Mouse (Mus musculus): ENCODE measurements around the gene Fthl17a.

Fthl17a gene

DNA sequence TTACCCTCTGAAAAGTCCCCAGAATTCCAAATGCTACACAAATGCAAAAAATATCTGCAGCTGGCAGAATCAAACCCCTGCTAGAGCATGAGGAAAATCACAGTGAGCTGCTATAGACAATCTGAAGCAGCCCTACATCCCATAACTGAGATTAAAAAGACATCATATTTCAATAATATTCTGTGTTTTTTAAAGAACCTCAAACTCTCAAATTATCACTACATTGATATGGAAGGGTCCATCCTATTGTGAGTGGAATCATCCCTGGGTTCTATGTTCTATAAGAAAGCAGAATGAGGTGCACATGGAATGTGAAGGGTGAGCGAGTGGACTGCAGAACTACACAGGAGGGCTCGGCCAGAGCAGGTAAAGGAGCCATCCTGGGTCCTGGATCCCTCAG is at the start of gene Fthl17a:
TSS of gene Fthl17a (plus strand) at position 301 of the 400 bp plus-strand sequence.
- no peak for DNase-seq (ENCODE audit: low read depth, low spot score)

DNA sequence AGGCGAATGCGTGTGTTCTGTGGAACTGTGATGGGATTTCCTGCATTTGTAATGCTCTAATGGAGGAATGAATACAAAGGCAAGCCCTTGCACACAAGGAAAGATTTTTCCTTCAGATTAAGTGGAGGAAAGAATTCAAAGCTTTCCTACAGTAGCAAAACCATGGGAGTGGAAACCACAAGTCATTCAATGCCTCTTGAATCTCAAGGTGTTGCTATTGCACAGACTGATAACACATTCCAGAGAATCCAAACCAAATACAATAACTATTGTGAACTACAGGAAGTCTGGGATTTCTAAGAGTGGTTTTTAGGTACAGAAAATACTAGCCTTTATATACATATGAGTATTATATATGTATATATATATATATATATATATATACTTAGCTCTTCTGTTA is 42.5 kb upstream of the Fthl17a start:
- no peak for DNase-seq (ENCODE audit: low read depth, low spot score)

DNA sequence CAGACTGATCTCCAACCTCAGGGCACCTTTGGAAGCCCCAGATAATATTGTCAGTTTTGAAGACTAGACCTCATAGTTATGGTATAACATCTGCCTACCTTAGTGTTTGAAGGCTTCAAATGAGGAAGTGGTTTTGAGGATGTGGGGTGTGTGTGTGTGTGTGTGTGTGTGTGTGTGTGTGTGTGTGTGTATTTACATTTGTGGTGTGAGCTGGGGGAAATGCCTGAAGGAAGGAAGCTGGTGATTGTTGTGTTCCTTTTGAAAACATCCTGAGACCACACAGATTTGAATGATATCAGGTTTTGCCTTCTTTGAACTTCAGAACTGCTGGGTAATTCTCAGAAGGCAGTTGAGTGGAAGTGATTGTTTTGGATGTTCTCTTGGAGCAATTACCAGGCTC is 22.6 kb upstream of the Fthl17a start:
- no peak for DNase-seq (ENCODE audit: low read depth, low spot score)

DNA sequence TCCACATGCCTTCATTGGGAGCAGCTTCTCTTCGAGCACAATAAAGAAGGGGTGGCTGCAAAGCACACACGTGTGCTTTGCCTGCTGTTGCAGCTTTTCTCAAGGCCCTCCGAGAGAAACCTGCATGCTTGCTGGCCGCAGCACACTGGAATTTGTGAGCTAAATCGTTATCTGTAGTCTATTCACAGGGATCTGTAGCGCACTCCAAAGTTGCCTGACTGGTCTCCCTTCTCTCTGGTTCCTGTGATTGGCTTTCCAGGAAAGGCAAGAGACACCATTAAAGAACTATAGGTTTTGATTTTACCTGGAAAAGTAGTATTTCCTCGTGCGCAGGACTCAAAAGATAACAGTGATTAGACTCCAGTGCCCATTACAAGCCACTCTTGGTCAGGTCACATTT is 22.3 kb downstream of the Fthl17a start:
- no peak for DNase-seq (ENCODE audit: low read depth, low spot score)

DNA sequence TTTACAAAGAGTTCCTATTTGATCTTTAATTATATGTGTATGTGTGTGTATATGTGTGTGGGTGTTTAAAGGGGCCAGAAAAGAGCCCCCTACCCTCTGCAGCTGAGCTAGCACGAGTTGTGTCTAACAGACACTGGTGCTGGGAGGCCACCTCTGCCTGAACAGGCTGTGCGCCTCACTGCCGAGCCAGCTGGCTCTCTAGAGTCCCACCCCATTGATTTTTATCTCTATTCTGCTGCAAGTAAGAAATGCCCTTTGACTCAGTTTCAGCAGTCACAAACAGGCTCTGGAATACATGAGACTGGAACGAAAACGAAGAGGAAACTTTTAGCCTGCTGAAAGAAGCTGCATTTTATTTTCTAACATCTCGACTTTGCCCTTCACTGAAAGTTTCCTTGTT is 22.8 kb downstream of the Fthl17a start:
- no peak for DNase-seq (ENCODE audit: low read depth, low spot score)

DNA sequence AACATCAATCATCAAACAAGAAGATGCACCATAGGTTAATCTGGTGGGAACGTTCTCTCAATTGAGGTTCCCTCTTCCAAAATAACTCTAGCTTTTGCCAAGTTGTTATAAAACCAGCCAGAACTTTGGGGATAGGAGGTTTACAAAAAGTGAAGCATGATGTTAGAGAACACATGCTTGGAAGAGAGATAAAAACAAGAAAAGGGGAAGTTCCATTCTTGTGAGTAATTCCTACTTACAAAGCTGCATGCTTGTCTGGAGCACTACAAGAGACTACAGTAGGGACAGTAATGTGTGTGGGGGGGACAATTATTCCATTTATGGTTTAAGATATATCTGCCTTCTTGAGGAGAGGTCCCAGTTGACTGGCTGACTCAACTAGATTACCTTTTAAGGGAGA is 40.4 kb downstream of the Fthl17a start:
- DNase-seq (ENCODE audit: low read depth, low spot score): no peak

DNA sequence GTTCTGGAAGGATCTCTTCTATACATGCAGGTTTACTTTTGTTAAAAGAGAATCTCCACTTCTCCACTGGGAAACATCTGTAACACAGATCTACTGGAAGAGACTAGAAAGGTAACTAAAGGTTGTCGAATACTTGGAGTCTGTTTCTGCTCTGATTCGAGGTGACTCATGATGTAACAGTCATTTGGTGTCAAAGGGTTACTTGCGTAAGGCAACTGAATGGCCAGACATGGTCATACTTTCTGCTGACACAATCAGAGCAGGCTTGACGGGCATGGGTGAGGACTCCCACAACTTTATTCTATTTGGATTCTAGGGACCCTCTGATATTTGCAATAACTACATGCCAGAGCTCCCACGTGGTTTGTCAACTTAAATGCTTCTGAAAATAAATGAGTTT is 43.3 kb downstream of the Fthl17a start:
- DNase-seq (ENCODE audit: low read depth, low spot score): no peak

DNA sequence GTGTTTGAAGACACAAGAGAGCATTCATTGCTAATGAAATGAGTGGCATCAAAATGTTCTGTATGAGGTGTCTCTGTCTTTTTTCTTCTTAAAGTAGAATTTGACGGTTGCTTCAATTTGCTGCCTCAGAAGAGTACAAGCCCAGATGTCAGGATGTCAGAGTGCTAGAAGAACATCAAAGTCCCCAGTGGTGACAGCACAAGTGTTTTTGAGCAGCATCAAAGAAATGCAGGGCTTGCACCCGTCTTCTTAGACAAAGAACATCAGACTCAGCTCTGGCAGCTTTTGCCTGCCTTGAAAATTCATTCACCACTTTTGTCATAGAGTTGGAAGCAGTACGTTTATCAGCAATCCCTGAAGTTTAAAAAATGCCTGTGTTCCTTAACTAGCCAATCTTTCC is 44.5 kb downstream of the Fthl17a start:
- no peak for DNase-seq (ENCODE audit: low read depth, low spot score)

DNA sequence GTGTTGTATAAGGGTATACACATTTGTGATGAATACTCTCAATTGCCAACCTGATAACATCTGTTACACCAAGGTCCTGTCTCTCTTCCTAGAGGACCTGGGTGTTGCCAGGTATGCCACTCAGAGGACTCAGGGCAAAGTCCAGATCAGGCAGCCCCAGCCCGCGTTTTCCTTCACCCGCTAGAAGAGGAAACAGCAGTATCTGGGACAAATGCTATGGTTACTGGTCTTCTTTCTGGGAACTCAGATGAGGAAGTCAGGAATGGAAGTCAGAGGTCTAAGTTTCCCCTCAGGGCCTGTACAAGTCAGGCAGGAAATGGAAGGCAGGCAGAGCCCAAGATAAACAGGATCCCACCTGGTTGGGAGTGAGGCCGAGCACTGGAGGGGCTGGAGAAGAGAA is 55.2 kb downstream of the Fthl17a start:
- DNase-seq (ENCODE audit: low read depth, low spot score): no peak

DNA sequence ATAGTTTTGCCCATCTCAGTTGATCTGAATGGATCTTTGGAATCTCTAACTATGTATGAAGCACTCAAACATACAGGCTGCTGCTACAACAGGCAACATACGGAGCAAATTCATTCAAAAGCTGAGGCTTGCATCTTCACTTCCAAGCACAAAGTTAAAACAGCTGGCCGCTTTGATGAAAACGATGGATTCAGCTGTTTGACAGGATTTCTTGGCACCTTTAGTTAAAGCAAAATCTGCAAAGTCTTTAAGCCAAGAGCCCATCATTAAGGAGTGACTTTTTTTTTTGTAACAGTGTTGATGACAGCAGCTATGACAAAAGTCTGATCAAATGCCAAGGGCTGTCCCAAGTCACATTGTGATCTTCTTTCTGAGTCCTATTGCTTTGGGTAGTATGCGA is 69.1 kb downstream of the Fthl17a start:
- no peak for DNase-seq (ENCODE audit: low read depth, low spot score)

DNA sequence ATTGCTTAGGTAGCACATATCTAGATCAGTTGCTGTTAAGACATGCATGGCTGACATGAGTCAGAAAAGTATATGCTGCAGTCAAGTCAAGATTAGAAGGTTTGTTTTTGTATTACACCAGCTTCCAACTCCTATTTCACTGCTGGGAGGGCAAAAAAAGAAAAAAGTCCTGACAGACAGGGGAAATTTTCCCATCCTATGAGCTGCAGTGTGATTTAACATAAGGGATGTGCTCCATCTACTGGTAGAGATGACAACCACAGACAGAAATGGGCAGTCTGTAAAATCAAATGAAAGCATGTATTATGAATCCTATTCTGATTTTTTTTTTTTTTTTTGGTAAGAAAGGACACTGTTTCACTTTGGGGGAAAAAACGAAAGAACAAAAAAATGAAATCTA is 69.7 kb downstream of the Fthl17a start:
- no peak for DNase-seq (ENCODE audit: low read depth, low spot score)

All from retina, adult 2 months (tissue).